Mouse (Mus musculus): ENCODE results near the gene Ttll3. TPM values are rescaled to one million over a fixed set of nuclear protein-coding genes. Genes with fewer than 3 reads are reported as not detected.

Gene Ttll3
- polyA plus RNA-seq, 1 experiment: 21.2 TPM

DNA sequence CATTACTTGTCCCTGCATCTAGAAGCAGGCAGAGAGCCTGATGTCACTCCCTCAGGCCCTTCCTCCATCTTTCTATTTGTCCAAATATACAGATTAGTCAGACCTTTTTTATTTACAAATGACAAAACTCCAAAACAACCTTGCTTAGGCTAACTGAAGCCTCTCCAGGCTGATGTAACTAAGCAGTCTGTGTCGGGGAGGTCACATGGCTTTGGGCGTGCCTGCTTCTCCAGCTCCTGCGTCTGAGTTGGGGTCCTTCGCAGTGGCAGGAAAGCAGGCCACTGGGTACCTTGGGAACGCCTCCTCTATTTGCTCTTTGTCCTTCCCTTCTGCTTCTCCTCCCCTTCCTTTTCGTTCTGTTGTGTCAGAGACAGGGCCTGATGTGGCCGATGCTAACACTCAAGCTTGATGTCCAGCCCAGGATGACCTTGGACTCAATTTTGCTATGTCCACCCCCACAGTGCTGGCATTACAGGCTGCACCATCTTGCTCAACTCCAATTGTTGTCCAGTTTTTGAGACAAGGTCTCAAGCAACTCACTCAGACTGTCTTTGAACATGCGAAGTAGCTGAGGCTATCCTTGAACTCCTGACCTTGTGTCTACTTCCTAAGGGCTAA lies 24.4 kb upstream of the Ttll3 start:
- Histone ChIP-seq H3K36me3 (ENCODE audit: control insufficient read depth, insufficient read depth, low read length) (peaks cover 8% of the 10 kb centered on the region), H3K27ac (ENCODE audit: insufficient read depth, low read length) (no peak overlapping the region), H3K4me3 (ENCODE audit: extremely low read depth, insufficient read depth, insufficient read length) (no peak overlapping the region), H3K27me3 (ENCODE audit: control insufficient read depth, insufficient read depth, low read length) (no peaks in the 10 kb centered on the region), H3K4me1 (ENCODE audit: control insufficient read depth, insufficient read depth, insufficient read length) (no peaks in the 10 kb centered on the region)
- 84% methylated on average over 8 of the region's 8 CpGs for WGBS
- no peak for DNase-seq (ENCODE audit: low read depth in 1 of 2, low spot score in 2 of 2)
- TF ChIP-seq CTCF (IDR thresholded peaks at IDR 0.05; ENCODE audit: extremely low read depth, insufficient read depth, insufficient read length, insufficient replicate concordance) (no peak), POLR2A (IDR thresholded peaks at IDR 0.05; ENCODE audit: low read depth, low read length) (no peak)

DNA sequence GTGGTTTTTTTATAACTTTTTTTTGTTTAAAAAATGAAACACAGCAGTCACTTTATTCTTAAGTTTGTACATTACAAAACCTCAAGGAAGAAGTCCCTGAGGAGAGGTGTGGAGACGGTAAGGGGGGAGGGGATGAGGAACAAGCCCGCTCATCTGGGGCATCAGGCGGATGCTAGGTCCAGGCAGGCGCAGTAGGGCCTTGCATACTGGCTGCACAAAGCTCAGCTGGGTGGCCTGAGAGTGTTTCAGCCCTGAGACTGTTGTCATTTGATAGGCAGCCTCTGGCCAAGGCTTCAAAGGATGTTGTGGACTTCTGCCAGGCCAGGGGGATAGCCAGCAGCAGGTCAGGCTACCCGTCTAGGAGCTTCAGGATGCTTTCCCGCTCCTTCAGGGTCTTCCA lies 22.4 kb upstream of the Ttll3 start:
- Histone ChIP-seq H3K27me3 (ENCODE audit: control insufficient read depth, insufficient read depth, low read length) (no peaks in the 10 kb centered on the region), H3K36me3 (ENCODE audit: control insufficient read depth, insufficient read depth, low read length) (peaks cover 24% of the 10 kb centered on the region), H3K4me3 (ENCODE audit: extremely low read depth, insufficient read depth, insufficient read length) (no peak overlapping the region), H3K27ac (ENCODE audit: insufficient read depth, low read length) (no peak overlapping the region), H3K4me1 (ENCODE audit: control insufficient read depth, insufficient read depth, insufficient read length) (no peaks in the 10 kb centered on the region)
- WGBS: 95% methylated on average over 6 of the region's 6 CpGs
- TF ChIP-seq CTCF (IDR thresholded peaks at IDR 0.05; ENCODE audit: extremely low read depth, insufficient read depth, insufficient read length, insufficient replicate concordance): no peak
- no peak for TF ChIP-seq POLR2A (IDR thresholded peaks at IDR 0.05; ENCODE audit: low read depth, low read length)
- DNase-seq (ENCODE audit: low read depth in 1 of 2, low spot score in 2 of 2): no peak

DNA sequence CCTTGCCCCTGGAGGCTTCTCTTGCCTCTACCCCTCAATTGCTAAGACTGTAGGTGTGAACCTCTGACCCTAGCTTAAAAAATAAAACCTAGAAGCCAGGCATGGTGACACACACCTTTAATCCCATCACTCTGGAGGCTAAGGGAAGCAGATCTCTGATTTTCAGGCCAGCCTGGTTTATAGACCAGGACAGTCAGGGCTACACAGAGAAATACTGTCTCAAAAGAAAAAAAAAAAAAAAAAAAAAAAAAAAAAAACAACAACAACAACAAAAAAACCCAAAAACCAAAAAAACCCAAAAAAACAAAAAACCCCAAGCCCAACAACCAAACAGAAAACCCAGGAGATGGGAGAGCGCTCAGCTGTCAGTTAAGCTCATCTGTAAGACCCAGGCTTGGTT lies 21.5 kb upstream of the Ttll3 start:
- no peaks in the 10 kb centered on the region for H3K27me3 ChIP-seq (ENCODE audit: control insufficient read depth, insufficient read depth, low read length)
- H3K4me3 ChIP-seq (ENCODE audit: extremely low read depth, insufficient read depth, insufficient read length): no peak overlapping the region
- no peak overlapping the region for H3K27ac ChIP-seq (ENCODE audit: insufficient read depth, low read length)
- no peaks in the 10 kb centered on the region for H3K4me1 ChIP-seq (ENCODE audit: control insufficient read depth, insufficient read depth, insufficient read length)
- peaks cover 31% of the 10 kb centered on the region for H3K36me3 ChIP-seq (ENCODE audit: control insufficient read depth, insufficient read depth, low read length)
- DNase-seq (ENCODE audit: low read depth in 1 of 2, low spot score in 2 of 2): no peak
- WGBS: 92% methylated on average over 1 of the region's 1 CpGs
- TF ChIP-seq CTCF (IDR thresholded peaks at IDR 0.05; ENCODE audit: extremely low read depth, insufficient read depth, insufficient read length, insufficient replicate concordance): no peak
- TF ChIP-seq POLR2A (IDR thresholded peaks at IDR 0.05; ENCODE audit: low read depth, low read length): no peak

DNA sequence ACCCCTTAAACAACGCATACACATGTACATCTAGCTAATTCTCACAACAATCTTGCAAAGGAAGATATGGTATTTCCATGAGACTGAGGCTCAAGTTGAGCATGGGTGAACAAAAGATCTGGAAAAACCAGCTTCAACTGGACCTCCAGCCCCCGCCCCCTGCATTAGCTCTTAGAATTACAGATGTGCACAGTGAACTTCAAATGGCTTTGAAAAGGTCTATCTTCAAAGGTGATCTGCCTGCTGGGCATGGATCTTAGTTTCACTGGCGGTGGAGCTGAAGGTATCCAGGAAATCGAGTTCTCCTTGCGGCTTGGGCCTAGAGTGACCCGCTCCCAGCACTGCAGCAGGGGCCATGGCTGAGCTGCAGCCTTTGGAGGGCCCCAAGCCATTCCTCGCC lies 20.9 kb upstream of the Ttll3 start:
- H3K27ac ChIP-seq (ENCODE audit: insufficient read depth, low read length): no peak overlapping the region
- TF ChIP-seq CTCF (IDR thresholded peaks at IDR 0.05; ENCODE audit: extremely low read depth, insufficient read depth, insufficient read length, insufficient replicate concordance): no peak
- no peak for TF ChIP-seq POLR2A (IDR thresholded peaks at IDR 0.05; ENCODE audit: low read depth, low read length)

DNA sequence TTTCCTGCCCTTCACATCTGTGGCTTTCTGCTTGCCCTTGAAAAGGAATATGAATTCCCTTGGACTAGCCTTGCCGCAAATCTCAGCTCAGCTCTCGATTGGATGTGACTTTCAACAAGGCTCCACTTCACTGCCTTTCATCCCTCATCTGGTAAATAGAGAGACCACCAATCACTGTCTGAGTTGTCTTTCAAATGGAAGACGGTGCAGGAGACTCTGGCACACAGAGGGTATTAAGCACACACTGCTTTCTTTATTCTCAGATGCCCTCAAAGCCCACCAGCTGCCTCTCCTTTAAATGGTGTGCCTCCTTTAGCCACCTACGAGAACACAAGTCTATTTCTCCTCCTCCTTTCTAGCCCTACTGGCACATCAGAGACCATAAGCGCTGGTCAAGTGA lies 20.5 kb upstream of the Ttll3 start:
- Histone ChIP-seq H3K27ac (ENCODE audit: insufficient read depth, low read length) (no peak overlapping the region), H3K36me3 (ENCODE audit: control insufficient read depth, insufficient read depth, low read length) (peaks cover 34% of the 10 kb centered on the region), H3K27me3 (ENCODE audit: control insufficient read depth, insufficient read depth, low read length) (no peaks in the 10 kb centered on the region), H3K4me1 (ENCODE audit: control insufficient read depth, insufficient read depth, insufficient read length) (no peaks in the 10 kb centered on the region), H3K4me3 (ENCODE audit: extremely low read depth, insufficient read depth, insufficient read length) (no peak overlapping the region)
- WGBS: 91% methylated on average over 5 of the region's 5 CpGs
- TF ChIP-seq CTCF (IDR thresholded peaks at IDR 0.05; ENCODE audit: extremely low read depth, insufficient read depth, insufficient read length, insufficient replicate concordance): no peak
- TF ChIP-seq POLR2A (IDR thresholded peaks at IDR 0.05; ENCODE audit: low read depth, low read length): no peak
- no peak for DNase-seq (ENCODE audit: low read depth in 1 of 2, low spot score in 2 of 2)

More for the DNA sequence above, 20.9 kb upstream of the Ttll3 start:
- DNase-seq (ENCODE audit: low read depth in 1 of 2, low spot score in 2 of 2): no peak
- H3K4me1 ChIP-seq (ENCODE audit: control insufficient read depth, insufficient read depth, insufficient read length): no peaks in the 10 kb centered on the region
- peaks cover 32% of the 10 kb centered on the region for H3K36me3 ChIP-seq (ENCODE audit: control insufficient read depth, insufficient read depth, low read length)
- no peak overlapping the region for H3K4me3 ChIP-seq (ENCODE audit: extremely low read depth, insufficient read depth, insufficient read length)
- no peaks in the 10 kb centered on the region for H3K27me3 ChIP-seq (ENCODE audit: control insufficient read depth, insufficient read depth, low read length)
- 94% methylated on average over 7 of the region's 7 CpGs for WGBS

DNA sequence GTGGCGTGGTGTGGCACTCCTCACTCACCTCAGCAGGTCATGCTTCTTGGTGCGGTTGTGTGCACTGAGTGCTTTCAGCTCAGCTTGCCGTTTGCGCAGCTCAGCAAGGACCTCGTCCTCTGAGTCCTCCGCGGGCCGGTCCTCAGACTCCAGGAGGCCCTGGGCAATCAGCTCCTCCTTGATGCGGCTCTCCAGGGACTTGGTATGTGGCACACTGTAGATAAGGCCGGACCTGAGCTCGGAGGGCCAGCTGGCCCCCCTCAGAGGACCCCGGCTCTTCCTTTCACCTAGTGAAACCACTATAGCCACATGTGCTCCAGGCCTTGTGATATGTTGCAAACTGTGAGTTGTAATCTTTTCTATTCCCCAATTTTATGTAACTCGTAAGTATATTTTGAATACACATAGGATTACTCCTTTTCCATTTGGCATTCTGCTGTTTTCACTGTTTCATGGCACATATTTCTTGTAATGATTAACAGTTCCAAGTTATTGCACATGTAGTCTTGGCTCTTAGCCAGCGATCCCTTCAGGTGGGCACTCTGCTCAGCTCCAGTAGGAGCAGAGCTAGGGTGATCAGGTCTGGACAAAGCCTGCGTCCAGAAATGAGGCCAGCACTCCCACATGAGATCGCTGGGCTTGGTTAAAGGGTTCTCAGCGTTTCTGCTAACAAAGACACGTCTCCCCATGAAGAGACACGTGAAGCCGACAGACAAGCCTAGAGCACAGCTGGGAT lies 18.7 kb upstream of the Ttll3 start:
- no peaks in the 10 kb centered on the region for H3K27me3 ChIP-seq (ENCODE audit: control insufficient read depth, insufficient read depth, low read length)
- no peak overlapping the region for H3K27ac ChIP-seq (ENCODE audit: insufficient read depth, low read length)
- 94% methylated on average over 20 of the region's 20 CpGs for WGBS
- no peak for DNase-seq (ENCODE audit: low read depth in 1 of 2, low spot score in 2 of 2)
- H3K4me3 ChIP-seq (ENCODE audit: extremely low read depth, insufficient read depth, insufficient read length): no peak overlapping the region
- peaks cover 45% of the 10 kb centered on the region for H3K36me3 ChIP-seq (ENCODE audit: control insufficient read depth, insufficient read depth, low read length)
- no peaks in the 10 kb centered on the region for H3K4me1 ChIP-seq (ENCODE audit: control insufficient read depth, insufficient read depth, insufficient read length)
- TF ChIP-seq POLR2A (IDR thresholded peaks at IDR 0.05; ENCODE audit: low read depth, low read length) (no peak), CTCF (IDR thresholded peaks at IDR 0.05; ENCODE audit: extremely low read depth, insufficient read depth, insufficient read length, insufficient replicate concordance) (no peak)

DNA sequence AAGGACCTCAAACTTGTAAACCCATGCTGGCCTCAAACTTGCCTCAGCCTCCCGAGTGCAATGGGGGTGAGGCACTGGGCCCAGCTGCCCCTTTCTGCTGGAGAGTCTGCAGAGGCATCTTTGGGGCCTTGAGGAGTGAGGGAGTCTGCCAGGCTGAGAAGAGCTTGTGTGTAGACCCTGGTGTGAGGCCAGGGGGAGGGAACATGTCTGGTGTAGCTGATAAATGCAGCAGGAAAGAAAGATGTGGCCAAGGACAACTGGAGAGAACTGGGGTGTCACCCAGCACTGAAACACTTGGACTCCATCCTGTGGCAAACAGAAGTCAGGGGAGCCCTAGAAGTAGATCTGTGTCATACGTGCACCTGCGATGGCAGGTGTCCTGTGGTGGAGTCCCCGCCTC lies 15.6 kb upstream of the Ttll3 start:
- no peaks in the 10 kb centered on the region for H3K27me3 ChIP-seq (ENCODE audit: control insufficient read depth, insufficient read depth, low read length)
- H3K4me1 ChIP-seq (ENCODE audit: control insufficient read depth, insufficient read depth, insufficient read length): no peaks in the 10 kb centered on the region; the same call in 1 of the 2 replicates
- no peak for DNase-seq (ENCODE audit: low read depth in 1 of 2, low spot score in 2 of 2)
- peaks cover 45% of the 10 kb centered on the region for H3K36me3 ChIP-seq (ENCODE audit: control insufficient read depth, insufficient read depth, low read length)
- no peak overlapping the region for H3K4me3 ChIP-seq (ENCODE audit: extremely low read depth, insufficient read depth, insufficient read length)
- no peak for TF ChIP-seq POLR2A (IDR thresholded peaks at IDR 0.05; ENCODE audit: low read depth, low read length)
- TF ChIP-seq CTCF (IDR thresholded peaks at IDR 0.05; ENCODE audit: extremely low read depth, insufficient read depth, insufficient read length, insufficient replicate concordance): no peak
- no peak overlapping the region for H3K27ac ChIP-seq (ENCODE audit: insufficient read depth, low read length)
- 90% methylated on average over 4 of the region's 4 CpGs for WGBS
